Mouse (Mus musculus): ENCODE measurements around the gene Chadl. TPM values are rescaled to one million over a fixed set of nuclear protein-coding genes. Genes with fewer than 3 reads are reported as not detected.

Chadl gene
- polyA plus RNA-seq, 1 experiment from 2014 or later, result 29.7 TPM

DNA sequence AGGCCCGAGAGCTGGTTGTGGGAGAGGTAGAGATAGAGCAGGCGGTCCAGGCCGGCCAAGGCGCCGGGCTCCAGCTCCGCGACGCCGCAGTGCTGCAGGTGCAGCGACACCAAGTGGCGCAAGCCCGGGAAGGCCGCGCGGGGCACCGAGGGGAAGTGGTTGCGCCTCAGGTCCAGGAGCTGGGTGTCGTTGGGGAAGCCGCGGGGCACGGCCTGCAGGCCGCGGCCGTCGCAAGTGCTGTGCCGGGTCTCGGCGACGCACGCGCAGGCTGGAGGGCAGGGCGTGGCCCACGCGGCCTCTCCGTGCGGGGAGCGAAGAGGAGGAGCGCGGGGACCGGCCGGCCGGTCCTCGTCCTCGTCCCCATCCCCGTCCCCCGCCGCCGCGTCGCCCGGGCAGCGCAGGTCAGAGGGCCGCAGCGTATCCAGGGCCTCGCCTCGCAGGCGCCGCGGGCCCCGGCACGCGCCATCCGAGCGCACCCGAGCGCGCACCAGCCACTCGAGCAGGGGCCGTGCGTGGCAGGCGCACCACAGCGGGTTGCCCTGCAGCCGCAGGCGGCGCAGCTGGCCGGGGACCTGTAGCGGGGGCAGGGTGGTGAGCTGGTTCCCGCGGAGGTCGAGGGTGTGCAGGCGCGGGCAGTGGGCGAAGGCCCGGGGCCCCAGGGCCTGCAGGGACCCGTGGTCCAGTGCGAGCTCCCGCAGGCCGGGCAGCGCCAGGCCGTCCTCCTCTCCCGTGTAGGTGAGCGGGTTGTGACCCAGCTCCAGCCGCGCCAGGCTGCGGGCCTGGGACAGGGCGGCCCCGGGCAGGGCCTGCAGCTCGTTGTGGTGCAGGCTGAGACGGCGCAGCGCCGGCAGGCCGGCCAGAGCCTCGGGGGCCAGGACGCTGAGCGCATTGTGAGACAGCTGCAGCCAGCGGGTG is 2.9 kb downstream of the Chadl start:
- ATAC-seq (ENCODE audit: low FRiP score) (peak; percentile 77), DNase-seq (ENCODE audit: low spot score) (peak; percentile 73)
- peaks cover 40% of the 10 kb centered on the region for H3K27me3 ChIP-seq (ENCODE audit: control insufficient read depth, insufficient read depth, low read length)
- H3K9me3 ChIP-seq (ENCODE audit: control insufficient read depth, low read length), result no peaks in the 10 kb centered on the region
- H3K27ac ChIP-seq, result peak overlapping the region; percentile 5; the same call in 1 of the 2 replicates
- H3K9ac ChIP-seq, result peak overlapping the region; percentile 83
- H3K36me3 ChIP-seq (replicated peaks; ENCODE audit: control insufficient read depth, insufficient read depth), result 0 out of 2 replicates have a peak, but pooled peaks cover 3% of the 10 kb centered on the region
- H3K4me2 ChIP-seq (replicated peaks), result peak overlapping the region; percentile 95
- H3K4me3 ChIP-seq (replicated peaks; ENCODE audit: low read length), result peak overlapping the region; percentile 56
- peaks cover 17% of the 10 kb centered on the region; the same call in 1 of the 2 replicates for H3K4me1 ChIP-seq (replicated peaks; ENCODE audit: control insufficient read depth, insufficient read depth, low read length)
- under 1% methylated on average over 80 of the region's 107 CpGs for WGBS

DNA sequence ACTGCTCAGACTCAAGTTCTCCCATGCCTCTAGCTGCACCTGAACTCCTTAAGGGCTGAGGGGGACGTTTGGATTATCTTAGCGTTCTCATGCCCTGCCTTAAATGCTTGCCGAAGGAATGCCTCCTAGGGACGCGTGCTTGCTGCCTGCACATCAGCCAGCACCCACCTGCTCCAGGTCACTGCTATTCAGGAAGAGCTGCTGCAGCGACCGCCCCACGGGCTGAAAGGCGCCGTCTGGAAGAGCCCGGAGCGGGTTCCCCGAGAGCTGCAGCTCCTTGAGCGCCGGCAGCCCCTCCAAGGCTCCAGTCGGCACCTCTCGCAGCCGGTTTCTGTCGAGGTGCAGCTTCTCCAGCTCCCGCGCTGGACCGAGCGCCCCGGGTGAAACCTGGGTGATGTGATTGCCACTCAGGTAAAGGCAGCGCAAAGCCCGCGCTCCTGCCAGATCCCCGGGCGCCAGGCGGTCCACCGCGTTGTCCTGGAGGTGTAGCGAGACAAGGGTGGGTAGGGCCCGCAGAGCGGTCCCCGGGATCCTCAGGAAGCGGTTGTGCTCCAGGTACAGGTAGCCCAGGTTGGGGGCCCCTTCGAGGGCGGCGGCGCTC is 3.6 kb downstream of the Chadl start:
- H3K9me3 ChIP-seq (ENCODE audit: control insufficient read depth, low read length), result no peaks in the 10 kb centered on the region
- peak; percentile 47 for ATAC-seq (ENCODE audit: low FRiP score)
- WGBS, result 3% methylated on average over 41 of the region's 41 CpGs
- peaks cover 17% of the 10 kb centered on the region; the same call in 1 of the 2 replicates for H3K4me1 ChIP-seq (replicated peaks; ENCODE audit: control insufficient read depth, insufficient read depth, low read length)
- H3K36me3 ChIP-seq (replicated peaks; ENCODE audit: control insufficient read depth, insufficient read depth), result peaks cover 9% of the 10 kb centered on the region
- H3K4me2 ChIP-seq (replicated peaks), result peak overlapping the region; percentile 95
- H3K4me3 ChIP-seq (replicated peaks; ENCODE audit: low read length), result peak overlapping the region; percentile 56
- H3K27me3 ChIP-seq (ENCODE audit: control insufficient read depth, insufficient read depth, low read length), result peaks cover 40% of the 10 kb centered on the region
- H3K9ac ChIP-seq, result peak overlapping the region; percentile 83
- no peak for DNase-seq (ENCODE audit: low spot score)
- H3K27ac ChIP-seq, result no peak overlapping the region

DNA sequence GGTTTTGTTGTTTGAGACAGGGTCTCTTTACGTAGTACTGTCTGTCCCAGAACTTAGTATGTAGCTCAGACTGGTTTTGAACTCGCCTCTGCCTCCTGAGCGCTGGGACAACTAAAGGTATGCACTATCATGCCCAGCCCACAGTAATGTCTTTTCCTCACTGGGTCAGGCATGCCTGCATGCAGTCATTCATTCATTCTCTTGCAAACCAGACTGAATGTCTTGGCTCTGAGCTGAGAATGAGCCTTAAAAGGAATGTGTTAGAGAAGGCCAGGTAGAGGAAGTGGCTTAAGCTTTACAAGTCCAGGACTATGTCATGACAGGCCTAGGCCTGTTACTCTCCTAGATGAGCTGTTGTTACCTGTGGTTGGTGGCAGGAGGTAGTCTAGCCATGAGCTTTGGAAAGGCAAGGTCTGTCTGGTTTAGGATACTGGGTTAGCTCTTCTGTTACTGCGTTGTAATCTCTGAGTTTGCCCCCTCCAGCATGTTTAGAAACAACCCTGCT is 16.7 kb downstream of the Chadl start:
- Histone ChIP-seq H3K9me3 (ENCODE audit: control insufficient read depth, low read length) (no peaks in the 10 kb centered on the region), H3K9ac (no peak overlapping the region), H3K4me3 (replicated peaks; ENCODE audit: low read length) (no peak overlapping the region), H3K36me3 (replicated peaks; ENCODE audit: control insufficient read depth, insufficient read depth) (peaks cover 79% of the 10 kb centered on the region), H3K27me3 (ENCODE audit: control insufficient read depth, insufficient read depth, low read length) (no peaks in the 10 kb centered on the region), H3K27ac (no peak overlapping the region), H3K4me2 (replicated peaks) (no peak overlapping the region), H3K4me1 (replicated peaks; ENCODE audit: control insufficient read depth, insufficient read depth, low read length) (no peaks in the 10 kb centered on the region)
- WGBS, result 95% methylated on average over 4 of the region's 4 CpGs
- ATAC-seq (ENCODE audit: low FRiP score) (no peak), DNase-seq (ENCODE audit: low spot score) (no peak)

DNA sequence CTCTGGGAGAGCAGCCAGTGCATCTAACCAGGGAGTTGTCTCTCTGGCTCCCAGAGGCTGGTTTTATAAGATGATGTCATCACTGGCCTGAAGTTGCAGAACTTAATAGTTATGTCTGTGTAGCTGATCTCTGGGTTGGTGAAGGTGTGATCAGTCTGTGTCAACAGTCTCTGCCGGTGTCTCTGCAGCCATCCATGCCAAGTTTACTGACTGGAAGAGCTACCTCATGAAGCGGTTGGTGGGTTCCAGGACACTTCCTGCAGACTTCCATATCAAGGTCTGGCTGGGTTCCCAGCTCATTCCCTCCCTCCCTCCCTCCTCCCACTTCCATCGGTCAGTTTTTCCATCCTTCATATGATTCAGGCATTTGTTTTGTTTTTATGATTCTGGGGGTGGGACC is 20.4 kb downstream of the Chadl start:
- Histone ChIP-seq H3K27me3 (ENCODE audit: control insufficient read depth, insufficient read depth, low read length) (no peaks in the 10 kb centered on the region), H3K9ac (no peak overlapping the region), H3K36me3 (replicated peaks; ENCODE audit: control insufficient read depth, insufficient read depth) (peaks cover 62% of the 10 kb centered on the region), H3K4me2 (replicated peaks) (no peak overlapping the region), H3K4me1 (replicated peaks; ENCODE audit: control insufficient read depth, insufficient read depth, low read length) (no peaks in the 10 kb centered on the region), H3K9me3 (ENCODE audit: control insufficient read depth, low read length) (no peaks in the 10 kb centered on the region), H3K27ac (no peak overlapping the region), H3K4me3 (replicated peaks; ENCODE audit: low read length) (no peak overlapping the region)
- DNase-seq (ENCODE audit: low spot score) (no peak), ATAC-seq (ENCODE audit: low FRiP score) (no peak)
- 91% methylated on average over 3 of the region's 3 CpGs for WGBS

DNA sequence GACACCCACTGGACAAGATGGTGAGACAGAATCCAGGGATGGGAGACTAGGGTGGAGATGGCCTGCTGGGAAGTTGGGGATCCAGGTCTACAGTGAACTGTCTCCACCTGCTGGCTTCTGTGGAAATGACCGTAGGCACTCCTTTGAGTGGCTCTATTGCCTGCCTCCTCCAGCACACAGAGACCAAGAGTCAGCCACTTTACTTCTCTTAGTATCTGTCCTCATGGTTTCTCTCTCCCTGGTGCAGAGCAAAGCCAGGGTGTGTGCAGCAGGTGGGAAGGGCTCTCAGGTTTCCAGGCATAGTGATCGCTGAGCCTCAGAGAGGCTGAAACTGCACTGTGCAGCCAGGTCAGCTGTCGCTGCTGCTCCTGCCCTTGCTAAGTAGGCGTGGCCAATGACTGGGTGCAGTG is 26.9 kb downstream of the Chadl start:
- peak; percentile 65 for DNase-seq (ENCODE audit: low spot score)
- H3K4me3 ChIP-seq (replicated peaks; ENCODE audit: low read length), result no peak overlapping the region
- ATAC-seq (ENCODE audit: low FRiP score), result no peak
- peaks cover 62% of the 10 kb centered on the region for H3K36me3 ChIP-seq (replicated peaks; ENCODE audit: control insufficient read depth, insufficient read depth)
- H3K9me3 ChIP-seq (ENCODE audit: control insufficient read depth, low read length), result no peaks in the 10 kb centered on the region
- 86% methylated on average over 4 of the region's 4 CpGs for WGBS
- H3K9ac ChIP-seq, result no peak overlapping the region
- H3K4me1 ChIP-seq (replicated peaks; ENCODE audit: control insufficient read depth, insufficient read depth, low read length), result peaks cover under 1% of the 10 kb centered on the region; the same call in 1 of the 2 replicates
- H3K27me3 ChIP-seq (ENCODE audit: control insufficient read depth, insufficient read depth, low read length), result no peaks in the 10 kb centered on the region
- no peak overlapping the region for H3K4me2 ChIP-seq (replicated peaks)
- H3K27ac ChIP-seq, result no peak overlapping the region

DNA sequence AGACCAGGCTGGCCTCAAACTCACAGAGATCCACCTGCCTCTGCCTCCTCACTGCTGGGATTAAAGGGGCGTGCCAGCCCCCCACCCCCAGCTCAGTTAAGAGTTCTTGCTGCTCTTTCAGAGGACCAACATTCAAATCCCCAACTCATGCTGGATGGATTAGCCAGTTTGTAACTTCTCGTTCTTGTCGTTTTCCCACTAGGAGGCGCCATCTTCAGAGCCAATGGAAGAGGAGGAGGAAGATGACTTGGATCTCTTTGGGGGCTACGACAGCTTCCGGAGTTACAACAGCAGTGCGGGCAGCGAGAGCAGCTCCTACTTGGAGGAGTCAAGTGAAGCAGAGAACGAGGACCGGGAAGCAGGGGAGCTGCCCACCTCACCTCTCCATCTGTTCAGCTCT is 30.1 kb downstream of the Chadl start:
- Histone ChIP-seq H3K9ac (no peak overlapping the region), H3K4me2 (replicated peaks) (no peak overlapping the region), H3K36me3 (replicated peaks; ENCODE audit: control insufficient read depth, insufficient read depth) (peaks cover 46% of the 10 kb centered on the region), H3K27ac (no peak overlapping the region), H3K4me1 (replicated peaks; ENCODE audit: control insufficient read depth, insufficient read depth, low read length) (peaks cover 9% of the 10 kb centered on the region), H3K27me3 (ENCODE audit: control insufficient read depth, insufficient read depth, low read length) (no peaks in the 10 kb centered on the region), H3K9me3 (ENCODE audit: control insufficient read depth, low read length) (no peaks in the 10 kb centered on the region), H3K4me3 (replicated peaks; ENCODE audit: low read length) (no peak overlapping the region)
- ATAC-seq (ENCODE audit: low FRiP score) (no peak), DNase-seq (ENCODE audit: low spot score) (no peak)
- 89% methylated on average over 10 of the region's 10 CpGs for WGBS

DNA sequence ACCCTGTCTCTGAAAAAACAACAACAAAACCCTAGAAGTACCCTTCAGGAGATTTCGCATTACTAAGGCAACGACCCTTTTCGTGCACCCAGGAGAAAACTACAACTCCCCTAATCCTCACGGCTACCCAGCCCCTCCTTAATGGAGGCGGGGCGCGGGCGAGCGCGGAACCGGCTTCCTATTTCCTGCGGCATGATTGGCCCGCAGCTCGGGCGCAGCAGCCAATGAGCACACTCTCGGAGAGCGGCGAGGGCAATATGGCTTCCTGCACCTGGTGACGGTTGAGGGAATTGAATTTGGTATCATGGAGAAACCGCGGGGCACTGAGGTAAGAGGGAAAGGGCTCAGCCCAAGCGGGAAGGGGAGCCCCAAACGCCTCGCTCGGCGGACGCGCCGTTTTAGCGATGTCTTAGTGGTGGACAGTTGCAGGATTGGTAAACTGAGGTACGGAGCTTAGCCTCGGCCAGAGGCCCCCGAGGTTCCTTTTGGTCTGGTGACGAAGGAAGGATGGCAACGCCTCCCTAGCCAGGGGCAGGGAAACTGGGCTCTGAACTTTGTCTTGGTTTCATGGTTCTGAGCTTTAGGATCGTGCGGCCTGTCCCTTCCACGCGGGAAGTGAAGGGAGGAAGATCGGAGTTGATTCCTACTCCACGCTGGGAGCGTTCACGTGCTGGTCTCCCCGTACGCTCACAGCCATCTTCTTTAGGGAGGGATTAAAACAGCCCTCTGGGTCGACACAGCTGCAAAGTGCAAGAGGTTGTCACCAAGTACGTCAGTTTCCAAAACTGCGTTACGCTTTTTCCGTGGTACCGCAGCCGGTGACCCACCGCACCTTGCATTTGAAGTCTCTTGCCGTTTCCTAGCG is 33.2 kb downstream of the Chadl start, which contains the start of gene L3mbtl2:
TSS of gene L3mbtl2 (plus strand) at position 193 of the 865 bp plus-strand sequence.
- under 1% methylated on average over 55 of the region's 55 CpGs for WGBS
- Histone ChIP-seq H3K36me3 (replicated peaks; ENCODE audit: control insufficient read depth, insufficient read depth) (peaks cover 21% of the 10 kb centered on the region), H3K9ac (peak within 1 kb of the TSS; percentile 66), H3K27me3 (ENCODE audit: control insufficient read depth, insufficient read depth, low read length) (no peaks in the 10 kb centered on the region), H3K4me2 (replicated peaks) (peak within 1 kb of the TSS; percentile 87), H3K27ac (peak within 1 kb of the TSS; percentile 60; the same call in 1 of the 2 replicates), H3K4me3 (replicated peaks; ENCODE audit: low read length) (peak within 1 kb of the TSS; percentile 76), H3K4me1 (replicated peaks; ENCODE audit: control insufficient read depth, insufficient read depth, low read length) (peaks cover 9% of the 10 kb centered on the region), H3K9me3 (ENCODE audit: control insufficient read depth, low read length) (no peaks in the 10 kb centered on the region)
- ATAC-seq (ENCODE audit: low FRiP score) (peak; percentile 98), DNase-seq (ENCODE audit: low spot score) (peak; percentile 92)

DNA sequence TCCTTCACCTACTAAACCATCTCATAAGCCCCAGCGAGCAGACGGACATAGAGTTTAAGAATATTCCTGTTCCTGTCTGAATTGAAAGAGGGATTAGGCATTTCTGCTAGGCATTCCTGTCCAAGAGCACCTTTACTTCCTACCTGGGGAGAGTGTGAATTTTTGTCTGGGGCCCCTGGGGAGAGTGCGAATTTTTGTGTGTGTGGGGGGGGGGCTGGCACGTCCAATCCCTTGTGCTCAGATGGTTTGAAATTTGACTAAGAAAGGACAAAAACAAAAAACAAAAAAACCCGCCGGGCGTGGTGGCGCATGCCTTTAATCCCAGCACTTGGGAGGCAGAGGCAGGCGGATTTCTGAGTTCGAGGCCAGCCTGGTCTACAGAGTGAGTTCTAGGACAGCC is 33.8 kb downstream of the Chadl start:
- WGBS, result 60% methylated on average over 10 of the region's 10 CpGs
- Histone ChIP-seq H3K27me3 (ENCODE audit: control insufficient read depth, insufficient read depth, low read length) (no peaks in the 10 kb centered on the region), H3K4me1 (replicated peaks; ENCODE audit: control insufficient read depth, insufficient read depth, low read length) (peaks cover 9% of the 10 kb centered on the region), H3K4me3 (replicated peaks; ENCODE audit: low read length) (peak overlapping the region; percentile 76), H3K36me3 (replicated peaks; ENCODE audit: control insufficient read depth, insufficient read depth) (peaks cover 15% of the 10 kb centered on the region), H3K4me2 (replicated peaks) (peak overlapping the region; percentile 87), H3K9ac (no peak overlapping the region), H3K27ac (no peak overlapping the region), H3K9me3 (ENCODE audit: control insufficient read depth, low read length) (no peaks in the 10 kb centered on the region)
- DNase-seq (ENCODE audit: low spot score) (no peak), ATAC-seq (ENCODE audit: low FRiP score) (no peak)
